In the genomic region with DNA sequence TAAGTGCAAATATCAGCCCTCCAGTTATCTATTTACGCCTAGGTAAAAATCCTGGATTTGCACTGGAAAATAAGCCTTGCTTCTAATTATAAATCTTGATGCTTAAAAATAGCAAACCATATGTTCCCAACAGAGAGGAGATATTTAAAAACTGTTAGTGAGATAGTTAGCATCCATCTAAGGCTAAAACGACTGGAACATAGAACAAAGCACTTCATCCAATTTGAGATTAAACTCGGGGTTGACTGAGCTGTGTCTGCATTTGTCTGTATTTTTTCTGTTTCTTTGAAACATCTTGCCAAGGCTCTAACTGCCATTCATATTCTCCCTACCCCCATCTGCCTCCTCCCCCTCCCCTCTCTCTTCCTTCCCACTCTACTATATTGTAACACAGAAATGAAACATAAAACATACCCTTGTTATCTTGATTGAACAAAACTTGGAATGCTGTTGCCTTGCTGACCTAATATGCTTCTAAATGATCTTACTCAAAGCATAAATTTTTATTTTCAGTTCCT, we compare ENCODE assay signal across 18 mouse cellular contexts.
"Had no signal": no experiment of that assay in that cellular context is flagged by ENCODE, and none has a peak within 500 bp of the region (broad histone marks: within the 10 kb centered on the region; RNA-seq: fewer than 3 reads in every experiment).

No protein-coding gene starts in this region.

- H3K36me3 ChIP-seq: midbrain, embryonic 10.5 days; midbrain, embryonic 12.5 days; neural tube, embryonic 13.5 days; neural tube, embryonic 15.5 days had no signal

- DNase-seq: lung, embryonic 14.5 days; lung, postnatal 10 days; lung, postnatal 4 days; midbrain, embryonic 14.5 days; retina, postnatal 1 day; right cerebral cortex, adult 18-20 months; right cerebral cortex, postnatal 25 days; right cerebral cortex, postnatal 4 days; spleen, adult 18-20 months; thymus, adult 18-20 months; thymus, postnatal 14 days; thymus, postnatal 36 days had no signal

- H3K9me3 ChIP-seq: midbrain, embryonic 10.5 days; midbrain, embryonic 12.5 days; neural tube, embryonic 13.5 days; neural tube, embryonic 15.5 days had no signal

- H3K27ac ChIP-seq: midbrain, embryonic 10.5 days; midbrain, embryonic 12.5 days; neural tube, embryonic 13.5 days; neural tube, embryonic 15.5 days had no signal

- H3K9ac ChIP-seq: lung, embryonic 14.5 days; midbrain, embryonic 12.5 days; neural tube, embryonic 13.5 days; neural tube, embryonic 15.5 days had no signal

- H3K4me2 ChIP-seq: lung, embryonic 14.5 days; midbrain, embryonic 12.5 days; neural tube, embryonic 13.5 days; neural tube, embryonic 15.5 days had no signal

- ATAC-seq: midbrain, embryonic 16.5 days had no signal

- H3K4me1 ChIP-seq: midbrain, embryonic 10.5 days; midbrain, embryonic 12.5 days; neural tube, embryonic 13.5 days; neural tube, embryonic 15.5 days had no signal

- H3K27me3 ChIP-seq: midbrain, embryonic 12.5 days; neural tube, embryonic 13.5 days; neural tube, embryonic 15.5 days had no signal

- H3K4me3 ChIP-seq: midbrain, embryonic 10.5 days; midbrain, embryonic 12.5 days; myocyte; neural tube, embryonic 13.5 days; neural tube, embryonic 15.5 days had no signal
